Mouse (Mus musculus) limb, embryonic 15.5 days (tissue): ENCODE data around the gene Gm10521. TPM values are rescaled to one million over a fixed set of nuclear protein-coding genes. Genes with fewer than 3 reads are reported as not detected.

ENCODE experiments used
- ATAC-seq: fragments of 200-750 bp; cut with Nextera tagmentation; 2 replicates; pipeline ENCODE4 v1.8.0; 2017; ENCODE audit warnings: low read depth, moderate TSS enrichment; ENCODE audit not compliant: insufficient number of reproducible peaks, low FRiP score, low TSS enrichment
- H3K27ac ChIP-seq: fragments of 300-500 bp; sonication (generic); 2 replicates; pipeline ENCODE4 v1.5.1; 2015; ENCODE audit warnings: moderate library complexity, mild to moderate bottlenecking, inconsistent platforms
- H3K27me3 ChIP-seq: fragments of 300-500 bp; sonication (generic); 2 replicates; pipeline ENCODE4 v1.6.1; 2015; ENCODE audit warnings: inconsistent platforms
- H3K36me3 ChIP-seq: fragments of 300-500 bp; sonication (generic); 2 replicates; pipeline ENCODE4 v1.6.1; 2015; ENCODE audit warnings: inconsistent platforms
- H3K4me1 ChIP-seq: fragments of 300-500 bp; sonication (generic); 2 replicates; pipeline ENCODE4 v1.6.1; 2015; ENCODE audit warnings: inconsistent platforms
- H3K4me2 ChIP-seq: fragments of 300-500 bp; sonication (generic); 2 replicates; pipeline ENCODE4 v1.6.1; 2015; ENCODE audit warnings: mild to moderate bottlenecking, inconsistent platforms
- H3K4me3 ChIP-seq: fragments of 300-500 bp; sonication (generic); 2 replicates; pipeline ENCODE4 v1.5.1; 2015; ENCODE audit warnings: mild to moderate bottlenecking, inconsistent platforms
- H3K9ac ChIP-seq: fragments of 300-500 bp; sonication (generic); 2 replicates; pipeline ENCODE4 v1.6.1; 2015; ENCODE audit warnings: inconsistent platforms
- H3K9me3 ChIP-seq: fragments of 300-500 bp; sonication (generic); 2 replicates; pipeline ENCODE4 v1.6.1; 2016; ENCODE audit warnings: inconsistent platforms
- WGBS: fragments of 180-500 bp; shearing (Covaris S2); methylation state at CpG from one replicate; pipeline ENCODE4 v1.1.7; 2015; 5-methylcytosine and 5-hydroxymethylcytosine counted together
- polyA plus RNA-seq: library from polyadenylated mRNA; unstranded; fragments of >200 nt; fragmentation: Nextera tagmentation; extraction: Ambion mirVana; gene quantifications from 2 replicates; pipeline ENCODE4 v1.2.1, GENCODE M21; 2015

Gene Gm10521
- polyA plus RNA-seq, 1 experiment from 2014 or later: not detected

DNA sequence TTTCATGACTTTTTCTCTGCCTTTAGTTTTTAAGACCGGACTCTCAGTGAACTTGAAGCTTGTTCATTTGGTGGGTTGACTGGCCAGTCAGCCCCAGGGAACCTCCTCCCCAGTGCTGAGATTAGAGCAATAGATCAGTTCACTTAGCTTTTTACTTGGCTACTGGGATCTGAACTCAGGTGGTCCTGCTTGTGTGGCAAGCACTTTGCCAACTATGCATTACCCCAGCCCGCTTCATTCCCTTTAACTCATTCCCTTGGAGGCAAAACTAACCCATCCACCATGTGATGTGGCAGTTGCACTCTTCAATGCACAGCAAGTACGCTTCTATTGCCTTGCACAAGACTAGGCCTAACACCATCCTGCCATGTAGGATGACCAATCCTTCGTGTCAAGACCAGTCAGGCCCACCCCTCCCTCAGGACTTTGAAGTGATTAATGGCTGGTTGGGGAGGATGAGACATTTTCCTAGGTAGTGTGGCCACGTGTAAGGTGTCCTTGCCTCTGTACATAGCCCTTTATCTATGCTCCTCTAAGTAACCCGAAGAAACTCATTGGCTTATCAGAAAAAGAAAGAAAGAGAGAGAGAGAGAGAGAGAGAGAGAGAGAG lies 24.5 kb downstream of the Gm10521 start:
- Histone ChIP-seq H3K27me3 (no peaks in the 10 kb centered on the region), H3K4me3 (no peak overlapping the region), H3K36me3 (no peaks in the 10 kb centered on the region), H3K9me3 (no peaks in the 10 kb centered on the region), H3K4me2 (no peak overlapping the region), H3K27ac (no peak overlapping the region), H3K4me1 (no peaks in the 10 kb centered on the region), H3K9ac (no peak overlapping the region)
- ATAC-seq: no peak
- 80% methylated on average over 6 of the region's 6 CpGs for WGBS

- Histone ChIP-seq H3K9me3 (no peaks in the 10 kb centered on the region), H3K27ac (no peak overlapping the region), H3K9ac (no peak overlapping the region), H3K4me3 (no peak overlapping the region), H3K27me3 (no peaks in the 10 kb centered on the region), H3K4me2 (no peak overlapping the region), H3K36me3 (no peaks in the 10 kb centered on the region), H3K4me1 (no peaks in the 10 kb centered on the region)
- 67% methylated on average over 9 of the region's 9 CpGs for WGBS
- no peak for ATAC-seq
Measured at GRCm38 (mm10) chr1:171920989-171921621, 25.6 kb downstream of the Gm10521 start.

- H3K27ac ChIP-seq: no peak overlapping the region
- WGBS: 70% methylated on average over 2 of the region's 2 CpGs
Measured at GRCm38 (mm10) chr1:171921641-171922040, 26.2 kb downstream of the Gm10521 start.

GRCm38 (mm10) chr1:171922844-171923243 lies 27.4 kb downstream of the Gm10521 start:
- Histone ChIP-seq H3K4me3 (no peak overlapping the region), H3K27me3 (no peaks in the 10 kb centered on the region), H3K9me3 (no peaks in the 10 kb centered on the region), H3K27ac (no peak overlapping the region), H3K36me3 (no peaks in the 10 kb centered on the region), H3K4me2 (no peak overlapping the region), H3K4me1 (no peaks in the 10 kb centered on the region), H3K9ac (no peak overlapping the region)
- WGBS: 94% methylated on average over 5 of the region's 5 CpGs
- no peak for ATAC-seq

More at GRCm38 (mm10) chr1:171921641-171922040, 26.2 kb downstream of the Gm10521 start:
- Histone ChIP-seq H3K9me3 (no peaks in the 10 kb centered on the region), H3K4me1 (no peaks in the 10 kb centered on the region), H3K4me2 (no peak overlapping the region), H3K36me3 (no peaks in the 10 kb centered on the region), H3K27me3 (no peaks in the 10 kb centered on the region), H3K9ac (no peak overlapping the region), H3K4me3 (no peak overlapping the region)
- ATAC-seq: no peak

GRCm38 (mm10) chr1:171924900-171925299 lies 29.4 kb downstream of the Gm10521 start:
- no peak for ATAC-seq
- no peak overlapping the region for H3K4me2 ChIP-seq
- H3K36me3 ChIP-seq: no peaks in the 10 kb centered on the region
- H3K27me3 ChIP-seq: no peaks in the 10 kb centered on the region
- no peak overlapping the region for H3K27ac ChIP-seq
- H3K4me1 ChIP-seq: no peaks in the 10 kb centered on the region
- H3K4me3 ChIP-seq: no peak overlapping the region
- H3K9me3 ChIP-seq: no peaks in the 10 kb centered on the region
- no peak overlapping the region for H3K9ac ChIP-seq
- WGBS: 81% methylated on average over 3 of the region's 3 CpGs

DNA sequence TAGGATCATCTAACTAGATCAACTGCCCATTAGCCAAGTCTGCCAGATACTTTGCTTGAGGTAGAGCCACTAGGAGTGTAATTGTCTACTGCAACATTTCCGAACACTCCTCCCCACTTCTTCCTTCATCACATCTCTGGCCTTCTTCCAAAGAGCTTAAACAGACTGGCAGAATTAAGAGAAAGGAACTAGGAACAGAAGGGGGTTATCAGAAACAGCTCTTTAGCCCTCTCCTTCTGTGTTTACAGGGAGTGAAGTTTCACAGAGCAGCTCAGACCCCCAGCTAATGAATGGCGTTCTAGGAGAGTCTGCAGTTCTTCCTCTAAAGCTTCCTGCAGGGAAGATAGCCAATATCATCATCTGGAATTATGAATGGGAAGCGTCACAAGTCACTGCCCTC lies 38.4 kb downstream of the Gm10521 start:
- no peak overlapping the region for H3K27ac ChIP-seq
- no peak overlapping the region for H3K4me2 ChIP-seq
- WGBS: 45% methylated on average over 3 of the region's 3 CpGs
- no peak for ATAC-seq
- H3K36me3 ChIP-seq: no peaks in the 10 kb centered on the region
- no peak overlapping the region for H3K9ac ChIP-seq
- H3K4me3 ChIP-seq: no peak overlapping the region
- H3K4me1 ChIP-seq: no peaks in the 10 kb centered on the region
- H3K9me3 ChIP-seq: no peaks in the 10 kb centered on the region
- no peaks in the 10 kb centered on the region for H3K27me3 ChIP-seq

- no peak overlapping the region for H3K4me2 ChIP-seq
- no peak overlapping the region for H3K4me3 ChIP-seq
- no peaks in the 10 kb centered on the region for H3K36me3 ChIP-seq
- H3K4me1 ChIP-seq: no peaks in the 10 kb centered on the region
- no peak overlapping the region for H3K9ac ChIP-seq
- H3K9me3 ChIP-seq: no peaks in the 10 kb centered on the region
- WGBS: 81% methylated on average over 14 of the region's 14 CpGs
- no peak overlapping the region for H3K27ac ChIP-seq
- H3K27me3 ChIP-seq: no peaks in the 10 kb centered on the region
- no peak; the same call in 1 of the 2 replicates for ATAC-seq
Measured at GRCm38 (mm10) chr1:171938952-171939948, 43.8 kb downstream of the Gm10521 start.

GRCm38 (mm10) chr1:171940626-171941025 lies 45.2 kb downstream of the Gm10521 start:
- Histone ChIP-seq H3K9ac (no peak overlapping the region), H3K4me2 (no peak overlapping the region), H3K36me3 (no peaks in the 10 kb centered on the region), H3K4me1 (no peaks in the 10 kb centered on the region), H3K4me3 (no peak overlapping the region), H3K27me3 (no peaks in the 10 kb centered on the region), H3K9me3 (no peaks in the 10 kb centered on the region), H3K27ac (no peak overlapping the region)
- ATAC-seq: no peak
- WGBS: 66% methylated on average over 6 of the region's 6 CpGs

GRCm38 (mm10) chr1:171946447-171946995 lies 51.1 kb downstream of the Gm10521 start:
- H3K27me3 ChIP-seq: no peaks in the 10 kb centered on the region
- WGBS: 76% methylated on average over 6 of the region's 6 CpGs

More at GRCm38 (mm10) chr1:171946447-171946995, 51.1 kb downstream of the Gm10521 start:
- ATAC-seq: no peak
- no peak overlapping the region for H3K4me3 ChIP-seq
- no peak overlapping the region for H3K27ac ChIP-seq
- H3K9ac ChIP-seq: no peak overlapping the region
- H3K9me3 ChIP-seq: no peaks in the 10 kb centered on the region
- H3K36me3 ChIP-seq: no peaks in the 10 kb centered on the region
- H3K4me2 ChIP-seq: no peak overlapping the region
- no peaks in the 10 kb centered on the region for H3K4me1 ChIP-seq
